Mouse (Mus musculus): Measurements from ENCODE around the gene Tmprss5.

The Tmprss5 gene

GRCm38 (mm10) chr9:49081107-49081506 lies at the start of gene Tmprss5:
Gene Tmprss5, plus strand, starts transcription at chr9:49081260.
- DNase-seq: no peak

GRCm38 (mm10) chr9:49034764-49035163 lies 46.3 kb upstream of the Tmprss5 start:
- DNase-seq: peak; percentile 27

GRCm38 (mm10) chr9:49050901-49051300 lies 30.2 kb upstream of the Tmprss5 start:
- no peak for DNase-seq

- DNase-seq: peak; percentile 41
Observed at GRCm38 (mm10) chr9:49051349-49051748, 29.7 kb upstream of the Tmprss5 start.

- no peak for DNase-seq
Observed at GRCm38 (mm10) chr9:49054028-49054427, 27.0 kb upstream of the Tmprss5 start.

GRCm38 (mm10) chr9:49055333-49056205 lies 25.5 kb upstream of the Tmprss5 start, which contains the start of gene Zw10:
Gene Zw10, plus strand, starts transcription at chr9:49055613.
- peak; percentile 96 for DNase-seq

- DNase-seq: no peak
Observed at GRCm38 (mm10) chr9:49076847-49077246, 4.2 kb upstream of the Tmprss5 start.

- DNase-seq: peak; percentile 65
Observed at GRCm38 (mm10) chr9:49081561-49081960, 501 bp downstream of the Tmprss5 start.

GRCm38 (mm10) chr9:49087317-49087716 lies 6.3 kb downstream of the Tmprss5 start:
- DNase-seq: no peak

- no peak for DNase-seq
Observed at GRCm38 (mm10) chr9:49098871-49099270, 17.8 kb downstream of the Tmprss5 start.

- DNase-seq: no peak
Observed at GRCm38 (mm10) chr9:49102328-49102727, 21.3 kb downstream of the Tmprss5 start.

GRCm38 (mm10) chr9:49109101-49109500 lies 28.0 kb downstream of the Tmprss5 start:
- DNase-seq: no peak

- no peak for DNase-seq
Observed at GRCm38 (mm10) chr9:49110476-49111220, 29.6 kb downstream of the Tmprss5 start.

GRCm38 (mm10) chr9:49111296-49111695 lies 30.2 kb downstream of the Tmprss5 start:
- DNase-seq: no peak

- no peak for DNase-seq
Observed at GRCm38 (mm10) chr9:49118271-49118825, 37.3 kb downstream of the Tmprss5 start.

GRCm38 (mm10) chr9:49119759-49120158 lies 38.7 kb downstream of the Tmprss5 start:
- no peak for DNase-seq

- DNase-seq: no peak
Observed at GRCm38 (mm10) chr9:49125706-49126105, 44.6 kb downstream of the Tmprss5 start.

- DNase-seq: no peak
Observed at GRCm38 (mm10) chr9:49130514-49131010, 49.5 kb downstream of the Tmprss5 start.

- no peak for DNase-seq
Observed at GRCm38 (mm10) chr9:49143841-49144240, 62.8 kb downstream of the Tmprss5 start.

GRCm38 (mm10) chr9:49145776-49146175 lies 64.7 kb downstream of the Tmprss5 start:
- DNase-seq: no peak

GRCm38 (mm10) chr9:49147031-49147430 lies 66.0 kb downstream of the Tmprss5 start:
- no peak for DNase-seq

Measured in right cerebral cortex, postnatal 25 days (tissue).